Mouse (Mus musculus) thymus, adult 2 months (tissue): ENCODE results near the gene Dmgdh. TPM values are rescaled to one million over a fixed set of nuclear protein-coding genes. Genes with fewer than 3 reads are reported as not detected.

ENCODE experiments used
- DNase-seq: peaks from one replicate; pipeline ENCODE4 v3.0.0; 2021
- H3K27ac ChIP-seq: fragments of 200-500 bp; 2 replicates; pipeline ENCODE4 v1.5.1; 2012; ENCODE audit warnings: low read length, control low read depth; ENCODE audit not compliant: control insufficient read depth, insufficient read depth
- H3K27me3 ChIP-seq: fragments of 200-500 bp; 2 replicates; pipeline ENCODE4 v1.6.1; 2012; ENCODE audit warnings: mild to moderate bottlenecking, low read length, moderate library complexity, mixed read lengths; ENCODE audit not compliant: control insufficient read depth, insufficient read depth
- H3K36me3 ChIP-seq: fragments of 200-500 bp; 2 replicates; pipeline ENCODE4 v1.6.1; 2012; ENCODE audit warnings: mild to moderate bottlenecking, low read length, moderate library complexity; ENCODE audit not compliant: control insufficient read depth, insufficient read depth
- H3K4me1 ChIP-seq: fragments of 200-500 bp; replicated peaks from 2 replicates; pipeline ENCODE4 v1.6.1; 2012; ENCODE audit warnings: low read length; ENCODE audit not compliant: control insufficient read depth, insufficient read depth
- H3K4me3 ChIP-seq: fragments of 200-500 bp; 2 replicates; pipeline ENCODE4 v1.5.1; 2012; ENCODE audit warnings: mild to moderate bottlenecking, low read length, control low read depth, moderate library complexity; ENCODE audit not compliant: control insufficient read depth, insufficient read depth
- CTCF ChIP-seq: fragments of 200-500 bp; IDR thresholded peaks from 2 replicates; pipeline ENCODE4 v1.5.1; 2012; ENCODE audit warnings: mild to moderate bottlenecking, control low read depth, low read length, moderate library complexity, borderline replicate concordance; ENCODE audit not compliant: control insufficient read depth, poor library complexity, insufficient read depth; ENCODE audit errors: extremely low read depth
- POLR2A ChIP-seq: fragments of 200-500 bp; IDR thresholded peaks from 2 replicates; pipeline ENCODE4 v1.6.1; 2012; ENCODE audit warnings: mild to moderate bottlenecking, low read length, control low read depth, moderate library complexity; ENCODE audit not compliant: control insufficient read depth, poor library complexity, insufficient read depth; ENCODE audit errors: extremely low read depth
- WGBS: fragments of 180-500 bp; shearing (Covaris S2); methylation state at CpG from one replicate; pipeline ENCODE4 v1.1.7; 2018; 5-methylcytosine and 5-hydroxymethylcytosine counted together
- polyA plus RNA-seq: library from polyadenylated mRNA; depleted of rRNA; stranded (reverse); fragments of >200 nt; gene quantifications from 2 replicates; pipeline ENCODE4 v1.2.3, GENCODE M21; 2012; rRNA removed

The Dmgdh gene
- 0.04 and 0.23 TPM in 2 replicates for polyA plus RNA-seq

GRCm38 (mm10) chr13:93674131-93674561, at the start of gene Dmgdh, which contains the start of gene Bhmt2:
Gene Dmgdh (plus strand): TSS chr13:93674433.
Gene Bhmt2 (minus strand): TSS chr13:93674302.
- Histone ChIP-seq H3K4me1 (no peaks in the 10 kb centered on the region), H3K36me3 (no peaks in the 10 kb centered on the region), H3K4me3 (no peak within 1 kb of the TSS), H3K27ac (no peak within 1 kb of the TSS), H3K27me3 (no peaks in the 10 kb centered on the region)
- 43% methylated on average over 28 of the region's 31 CpGs for WGBS
- TF ChIP-seq CTCF, result no peak
- TF ChIP-seq POLR2A, result no peak
- no peak for DNase-seq

GRCm38 (mm10) chr13:93628861-93629260, 45.4 kb upstream of the Dmgdh start:
- no peak for DNase-seq
- Histone ChIP-seq H3K4me1 (no peaks in the 10 kb centered on the region), H3K4me3 (no peak overlapping the region), H3K27ac (no peak overlapping the region), H3K36me3 (no peaks in the 10 kb centered on the region), H3K27me3 (no peaks in the 10 kb centered on the region)
- WGBS, result 79% methylated on average over 6 of the region's 6 CpGs
- TF ChIP-seq CTCF, result no peak
- no peak for TF ChIP-seq POLR2A

DNA sequence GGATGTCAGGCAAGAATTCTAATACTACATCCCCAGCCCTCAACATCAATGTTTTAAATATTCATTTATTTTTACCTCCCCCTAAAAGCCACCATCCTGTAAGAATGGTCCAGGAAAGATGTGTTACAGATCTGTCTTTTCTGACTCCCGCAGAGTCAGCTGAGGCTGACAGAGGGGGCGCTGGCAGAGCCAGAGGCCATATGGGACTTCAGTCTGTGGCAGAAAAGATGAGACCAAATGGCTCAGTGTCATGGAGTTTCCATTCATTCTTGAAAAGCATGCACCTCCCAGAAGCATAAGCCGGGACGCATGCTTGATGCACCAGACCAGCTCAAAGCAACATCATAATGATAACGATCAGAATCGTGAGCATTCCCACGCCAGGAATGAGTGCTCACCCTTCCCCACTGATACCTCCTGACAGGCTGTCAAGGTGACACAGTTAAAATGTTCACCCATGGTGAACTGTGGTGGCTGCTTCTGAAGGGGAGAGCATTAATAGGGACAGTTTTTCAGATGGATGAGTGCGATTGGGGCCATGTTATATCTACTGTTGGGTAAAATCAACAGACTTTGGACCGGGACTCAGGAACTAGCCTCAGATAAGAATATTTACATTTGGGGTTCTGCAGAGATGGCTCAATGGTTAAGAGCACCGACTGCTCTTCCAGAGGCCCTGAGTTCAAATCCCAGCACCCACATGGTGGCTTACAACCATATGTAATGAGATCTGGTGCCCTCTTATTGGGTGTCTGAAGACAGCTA, 43.1 kb upstream of the Dmgdh start:
- H3K27ac ChIP-seq, result no peak overlapping the region
- WGBS, result 95% methylated on average over 10 of the region's 10 CpGs
- H3K4me1 ChIP-seq, result no peaks in the 10 kb centered on the region
- H3K36me3 ChIP-seq, result no peaks in the 10 kb centered on the region
- DNase-seq, result no peak
- H3K4me3 ChIP-seq, result no peak overlapping the region
- no peaks in the 10 kb centered on the region for H3K27me3 ChIP-seq
- TF ChIP-seq CTCF (no peak), POLR2A (no peak)

DNA sequence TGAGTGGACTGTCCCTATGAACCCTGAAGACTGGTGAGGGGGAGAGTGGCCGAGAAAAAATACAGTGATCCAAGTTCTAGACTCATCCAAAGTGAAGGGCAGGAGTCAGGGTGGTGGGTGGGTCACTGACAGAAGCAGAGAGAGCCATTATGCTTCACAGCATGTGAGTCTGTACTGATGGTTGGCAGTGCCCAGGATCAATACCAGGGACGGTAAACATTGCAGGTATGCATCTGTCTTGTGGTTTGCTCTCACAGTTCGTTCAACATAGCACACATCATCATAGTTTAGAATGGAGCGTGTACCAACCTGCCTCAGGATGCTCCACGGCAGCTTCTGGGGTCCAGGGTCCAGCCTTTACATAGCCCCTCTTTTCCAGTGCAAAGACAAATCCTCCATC, 41.3 kb upstream of the Dmgdh start:
- no peaks in the 10 kb centered on the region for H3K36me3 ChIP-seq
- no peak for DNase-seq
- 92% methylated on average over 5 of the region's 5 CpGs for WGBS

DNA sequence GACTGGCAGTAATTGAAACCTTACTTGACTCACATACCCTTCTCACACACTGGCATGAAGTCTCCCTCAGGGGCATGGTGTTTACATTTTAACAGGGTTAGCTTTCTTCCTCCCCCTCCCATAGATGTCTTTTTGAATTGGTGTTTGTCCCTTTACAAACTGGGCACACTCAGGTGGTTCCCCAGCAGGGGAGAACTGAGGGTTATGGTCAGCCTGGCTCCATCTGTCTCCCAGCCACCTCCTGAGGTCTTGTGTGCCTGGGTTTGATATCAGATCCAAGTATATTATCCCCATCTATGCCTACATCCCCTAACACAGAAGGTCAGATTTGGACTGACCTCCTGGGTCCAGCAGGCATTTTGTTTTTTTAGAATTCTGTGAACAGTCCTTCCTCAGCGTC, 37.7 kb upstream of the Dmgdh start:
- H3K36me3 ChIP-seq, result no peaks in the 10 kb centered on the region
- TF ChIP-seq POLR2A (no peak), CTCF (no peak)
- H3K27ac ChIP-seq, result no peak overlapping the region
- WGBS, result 93% methylated on average over 1 of the region's 1 CpGs
- no peaks in the 10 kb centered on the region for H3K4me1 ChIP-seq
- H3K4me3 ChIP-seq, result no peak overlapping the region
- H3K27me3 ChIP-seq, result no peaks in the 10 kb centered on the region
- DNase-seq, result no peak

More for the DNA sequence above, 41.3 kb upstream of the Dmgdh start:
- Histone ChIP-seq H3K27me3 (no peaks in the 10 kb centered on the region), H3K4me3 (no peak overlapping the region), H3K4me1 (no peaks in the 10 kb centered on the region), H3K27ac (no peak overlapping the region)
- TF ChIP-seq CTCF (no peak), POLR2A (no peak)

DNA sequence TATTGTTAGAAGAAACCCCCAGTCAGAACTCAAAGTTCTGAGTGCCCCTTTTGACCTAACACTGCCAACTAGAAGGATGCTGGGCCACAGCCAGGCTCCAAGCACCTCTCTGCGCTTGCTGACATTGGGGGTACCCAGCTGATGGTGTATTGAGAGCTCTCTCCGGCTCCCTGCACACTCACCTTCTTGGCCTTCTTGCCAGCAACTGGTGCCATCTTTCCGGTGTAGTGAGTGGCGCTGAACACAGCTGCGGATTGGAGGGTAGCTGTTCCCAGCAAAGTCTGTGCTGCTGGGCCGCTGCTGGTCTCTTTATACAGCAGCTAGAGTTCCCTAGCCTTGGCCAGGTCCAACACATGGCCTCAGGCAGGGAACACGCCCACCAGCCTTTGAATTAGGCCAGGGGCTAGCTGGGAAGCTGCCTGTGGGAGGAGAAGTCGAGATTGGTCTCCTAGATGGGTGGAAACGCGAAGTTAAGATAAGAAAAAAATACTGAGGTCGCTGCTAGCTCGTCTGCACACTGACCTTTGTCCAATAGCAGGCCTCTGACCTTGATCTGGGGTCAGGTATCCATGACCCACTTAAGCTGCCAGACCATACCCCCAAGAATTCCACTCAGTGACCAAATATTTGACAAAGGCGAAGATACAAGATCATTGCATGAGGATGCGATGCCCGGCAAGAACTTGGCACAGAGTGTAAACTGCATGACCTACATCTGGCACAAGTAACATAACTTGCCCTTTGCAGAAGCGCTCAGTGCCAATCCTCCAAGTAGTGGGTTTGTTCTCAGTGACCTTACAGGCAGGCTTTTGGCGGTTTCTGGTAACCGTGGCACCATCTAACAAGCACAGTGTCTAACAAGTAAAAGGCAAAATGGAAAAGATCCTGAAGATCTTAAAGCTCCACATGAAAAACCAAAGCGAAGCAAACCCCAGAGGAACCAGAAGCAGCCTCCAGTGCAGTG, 36.7 kb upstream of the Dmgdh start, which contains the start of gene Bhmt:
Gene Bhmt, minus strand, starts transcription at position 680 of the 964 bp plus-strand sequence.
- H3K4me3 ChIP-seq, result no peak within 1 kb of the TSS
- H3K4me1 ChIP-seq, result no peaks in the 10 kb centered on the region
- WGBS, result 91% methylated on average over 19 of the region's 19 CpGs
- no peak within 1 kb of the TSS for H3K27ac ChIP-seq
- H3K27me3 ChIP-seq, result no peaks in the 10 kb centered on the region
- no peaks in the 10 kb centered on the region for H3K36me3 ChIP-seq
- DNase-seq, result no peak
- no peak for TF ChIP-seq POLR2A
